Mouse (Mus musculus) liver, embryonic 12.5 days (tissue): ENCODE data around the gene Olfr732. TPM values are rescaled to one million over a fixed set of nuclear protein-coding genes. Genes with fewer than 3 reads are reported as not detected.

Source experiments
- ATAC-seq: fragments of 200-750 bp; cut with Nextera tagmentation; 2 replicates; pipeline ENCODE4 v1.8.0; 2017; ENCODE audit warnings: moderate number of reproducible peaks, mild to moderate bottlenecking, moderate library complexity
- H3K27ac ChIP-seq: fragments of 300-500 bp; sonication (generic); 2 replicates; pipeline ENCODE4 v1.5.1; 2016; ENCODE audit warnings: mild to moderate bottlenecking
- H3K27me3 ChIP-seq: fragments of 300-500 bp; sonication (generic); replicated peaks from 2 replicates; pipeline ENCODE4 v1.6.1; 2016; ENCODE audit warnings: mild to moderate bottlenecking, moderate library complexity
- H3K36me3 ChIP-seq: fragments of 300-500 bp; sonication (generic); 2 replicates; pipeline ENCODE4 v1.6.1; 2016; ENCODE audit warnings: mild to moderate bottlenecking, moderate library complexity
- H3K4me1 ChIP-seq: fragments of 300-500 bp; sonication (generic); 2 replicates; pipeline ENCODE4 v1.6.1; 2016
- H3K4me2 ChIP-seq: fragments of 300-500 bp; sonication (generic); 2 replicates; pipeline ENCODE4 v1.6.1; 2016; ENCODE audit warnings: mild to moderate bottlenecking, moderate library complexity
- H3K4me3 ChIP-seq: fragments of 300-500 bp; sonication (generic); 2 replicates; pipeline ENCODE4 v1.5.1; 2016; ENCODE audit warnings: mild to moderate bottlenecking, moderate library complexity
- H3K9ac ChIP-seq: fragments of 300-500 bp; sonication (generic); 2 replicates; pipeline ENCODE4 v1.6.1; 2016; ENCODE audit warnings: mild to moderate bottlenecking, moderate library complexity
- H3K9me3 ChIP-seq: fragments of 300-500 bp; sonication (generic); replicated peaks from 2 replicates; pipeline ENCODE4 v1.6.1; 2016; ENCODE audit warnings: mild to moderate bottlenecking, moderate library complexity
- WGBS: fragments of 180-500 bp; shearing (Covaris S2); methylation state at CpG from one replicate; pipeline ENCODE4 v1.1.7; 2016; ENCODE audit not compliant: insufficient replicate concordance; 5-methylcytosine and 5-hydroxymethylcytosine counted together
- polyA plus RNA-seq: library from polyadenylated mRNA; unstranded; fragments of >200 nt; fragmentation: Nextera tagmentation; extraction: Ambion mirVana; gene quantifications from 2 replicates; pipeline ENCODE4 v1.2.1, GENCODE M21; 2016

Olfr732 gene
- not detected in 2 replicates for polyA plus RNA-seq

GRCm38 (mm10) chr14:50284106-50284505 is at the start of gene Olfr732:
TSS of gene Olfr732 (minus strand) at chr14:50284206.
- no peaks in the 10 kb centered on the region for H3K4me1 ChIP-seq
- 83% methylated on average over 1 of the region's 1 CpGs for WGBS
- no peak within 1 kb of the TSS for H3K9ac ChIP-seq
- H3K4me3 ChIP-seq = no peak within 1 kb of the TSS
- no peak for ATAC-seq
- no peaks in the 10 kb centered on the region for H3K27me3 ChIP-seq
- no peaks in the 10 kb centered on the region for H3K9me3 ChIP-seq
- no peak within 1 kb of the TSS for H3K27ac ChIP-seq
- H3K4me2 ChIP-seq = no peak within 1 kb of the TSS
- H3K36me3 ChIP-seq = no peaks in the 10 kb centered on the region

- Histone ChIP-seq H3K4me1 (no peaks in the 10 kb centered on the region), H3K9ac (no peak within 1 kb of the TSS), H3K36me3 (no peaks in the 10 kb centered on the region), H3K27me3 (no peaks in the 10 kb centered on the region), H3K4me3 (no peak within 1 kb of the TSS), H3K4me2 (no peak within 1 kb of the TSS), H3K9me3 (no peaks in the 10 kb centered on the region), H3K27ac (no peak within 1 kb of the TSS)
- WGBS = 48% methylated on average over 1 of the region's 1 CpGs
- ATAC-seq = no peak
Measured at GRCm38 (mm10) chr14:50326661-50327060, 42.7 kb upstream of the Olfr732 start, which contains the start of gene Olfr734. TSS of gene Olfr734 (minus strand) at chr14:50326761.

GRCm38 (mm10) chr14:50301422-50301821 is 17.4 kb upstream of the Olfr732 start, which contains the start of gene Olfr733:
TSS of gene Olfr733 (minus strand) at chr14:50301522.
- Histone ChIP-seq H3K27ac (no peak within 1 kb of the TSS), H3K9ac (no peak within 1 kb of the TSS), H3K27me3 (no peaks in the 10 kb centered on the region), H3K4me1 (no peaks in the 10 kb centered on the region), H3K36me3 (no peaks in the 10 kb centered on the region), H3K4me3 (no peak within 1 kb of the TSS), H3K4me2 (no peak within 1 kb of the TSS), H3K9me3 (no peaks in the 10 kb centered on the region)
- no peak for ATAC-seq

- Histone ChIP-seq H3K9ac (no peak within 1 kb of the TSS), H3K4me3 (no peak within 1 kb of the TSS), H3K36me3 (no peaks in the 10 kb centered on the region), H3K27me3 (no peaks in the 10 kb centered on the region), H3K4me1 (no peaks in the 10 kb centered on the region), H3K9me3 (no peaks in the 10 kb centered on the region), H3K4me2 (no peak within 1 kb of the TSS), H3K27ac (no peak within 1 kb of the TSS)
- WGBS = 60% methylated on average over 4 of the region's 4 CpGs
- ATAC-seq = no peak
Measured at GRCm38 (mm10) chr14:50241766-50242165, 42.2 kb downstream of the Olfr732 start, which contains the start of gene Olfr731. TSS of gene Olfr731 (minus strand) at chr14:50241866.

Other genes with a start within 250 kb of the Olfr732 start
- not detected in 2 replicates for gene Olfr725, start 243.8 kb downstream of the Olfr732 start, polyA plus RNA-seq
- not detected in 2 replicates for gene Olfr726, start 193.3 kb downstream of the Olfr732 start, polyA plus RNA-seq
- not detected in 2 replicates for gene Olfr727, start 161.0 kb downstream of the Olfr732 start, polyA plus RNA-seq
- gene Olfr728, start 141.5 kb downstream of the Olfr732 start, polyA plus RNA-seq = not detected in 2 replicates
- not detected in 2 replicates for gene Olfr729, start 131.3 kb downstream of the Olfr732 start, polyA plus RNA-seq
- gene Olfr730, start 96.0 kb downstream of the Olfr732 start, polyA plus RNA-seq = not detected in 2 replicates
- not detected in 2 replicates for gene Olfr731, start 42.3 kb downstream of the Olfr732 start, polyA plus RNA-seq
- not detected in 2 replicates for gene Olfr733, start 17.3 kb upstream of the Olfr732 start, polyA plus RNA-seq
- not detected in 2 replicates for gene Olfr734, start 42.6 kb upstream of the Olfr732 start, polyA plus RNA-seq
- gene Olfr735, start 64.7 kb upstream of the Olfr732 start, polyA plus RNA-seq = not detected in 2 replicates
- not detected in 2 replicates for gene Tlr11, start 73.7 kb upstream of the Olfr732 start, polyA plus RNA-seq
- not detected in 2 replicates for gene Olfr736, start 97.0 kb upstream of the Olfr732 start, polyA plus RNA-seq
- not detected in 2 replicates for gene Olfr738, start 123.4 kb upstream of the Olfr732 start, polyA plus RNA-seq
- gene Olfr739, start 134.4 kb upstream of the Olfr732 start, polyA plus RNA-seq = not detected in 2 replicates
- not detected in 2 replicates for gene Olfr740, start 161.3 kb upstream of the Olfr732 start, polyA plus RNA-seq
- gene Olfr741, start 188.5 kb upstream of the Olfr732 start, polyA plus RNA-seq = not detected in 2 replicates
- not detected in 2 replicates for gene Olfr742, start 219.4 kb upstream of the Olfr732 start, polyA plus RNA-seq
- gene Olfr743, start 237.6 kb upstream of the Olfr732 start, polyA plus RNA-seq = not detected in 2 replicates